Mouse (Mus musculus): ENCODE data around the gene Smarca4.

The Smarca4 gene

DNA sequence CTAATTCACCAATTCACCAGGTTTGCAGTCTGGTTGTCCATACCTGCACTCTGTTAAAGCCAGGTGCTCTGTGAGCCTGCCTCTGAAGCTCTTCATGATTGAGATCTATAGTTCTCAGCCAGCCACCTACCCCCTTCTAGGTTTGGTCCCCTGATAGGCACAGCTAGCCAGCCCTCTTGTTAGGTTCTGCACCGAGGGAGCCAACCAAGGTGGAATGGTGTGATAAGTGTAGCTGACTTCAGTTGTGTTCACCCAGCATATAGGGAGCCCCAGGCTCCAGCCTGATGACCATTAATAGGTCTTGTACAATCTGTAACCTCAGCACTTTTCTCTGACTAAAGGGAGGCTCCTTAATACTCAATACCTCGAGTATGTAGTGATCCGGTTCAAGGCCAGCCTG is 15.8 kb upstream of the Smarca4 start:
- no peak for ATAC-seq (ENCODE audit: insufficient number of reproducible peaks, low FRiP score, low TSS enrichment)

DNA sequence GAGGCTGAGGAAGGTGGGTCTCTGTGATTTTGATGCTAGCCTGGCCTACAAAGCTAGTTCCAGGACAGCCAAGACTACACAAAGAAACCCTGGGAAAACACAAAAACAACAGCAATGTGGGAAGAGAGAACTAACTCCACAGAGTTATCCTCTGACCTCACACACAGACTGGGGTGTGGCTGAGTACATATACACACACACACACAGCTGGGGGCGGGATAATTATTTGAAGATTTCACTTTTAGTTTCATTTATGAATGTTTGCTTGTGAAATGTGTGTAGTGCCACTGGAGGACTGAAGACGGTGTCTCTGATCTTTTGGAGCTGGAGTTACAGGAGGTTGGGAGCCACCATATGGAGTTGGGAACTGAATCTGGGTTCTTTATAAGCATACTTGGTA is 14.9 kb upstream of the Smarca4 start:
- ATAC-seq (ENCODE audit: insufficient number of reproducible peaks, low FRiP score, low TSS enrichment), result no peak

DNA sequence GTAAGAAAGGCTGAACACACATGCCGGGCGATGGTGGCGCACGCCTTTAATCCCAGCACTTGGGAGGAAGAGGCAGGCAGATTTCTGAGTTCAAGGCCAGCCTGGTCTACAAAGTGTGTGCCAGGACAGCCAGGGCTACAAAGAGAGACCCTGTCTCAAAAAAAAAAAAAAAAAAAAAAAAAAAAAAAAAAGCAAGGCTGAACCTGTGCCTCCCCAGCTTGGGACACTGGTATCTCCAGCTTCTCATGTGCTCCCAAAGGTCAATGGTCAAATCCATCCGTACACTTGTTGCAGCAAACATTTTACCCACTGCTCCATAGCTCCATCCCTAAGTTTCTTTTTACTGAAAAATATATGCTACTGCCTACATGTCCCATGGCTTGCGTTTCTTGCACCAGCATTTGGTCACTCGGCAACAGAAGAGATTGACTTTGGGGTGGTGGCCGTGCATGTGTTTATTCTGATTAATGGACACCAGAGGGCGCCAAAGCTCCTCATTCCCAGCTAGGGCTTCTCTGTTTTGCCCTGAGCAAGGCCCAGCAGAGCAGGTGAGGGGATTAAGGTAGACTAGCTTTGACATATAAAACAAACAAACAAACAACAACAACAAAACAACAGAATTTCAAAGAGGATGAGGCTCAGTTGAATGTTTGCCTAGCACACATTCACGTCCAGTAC is 14.1 kb upstream of the Smarca4 start:
- ATAC-seq (ENCODE audit: insufficient number of reproducible peaks, low FRiP score, low TSS enrichment), result peak; percentile 72; the same call in 1 of the 2 replicates

- ATAC-seq (ENCODE audit: insufficient number of reproducible peaks, low FRiP score, low TSS enrichment), result no peak
These were observed 11.8 kb upstream of the Smarca4 start for GRCm38 (mm10) chr9:21604119-21604518.

- ATAC-seq (ENCODE audit: insufficient number of reproducible peaks, low FRiP score, low TSS enrichment), result no peak
These were observed 10.1 kb upstream of the Smarca4 start for GRCm38 (mm10) chr9:21605865-21606264.

DNA sequence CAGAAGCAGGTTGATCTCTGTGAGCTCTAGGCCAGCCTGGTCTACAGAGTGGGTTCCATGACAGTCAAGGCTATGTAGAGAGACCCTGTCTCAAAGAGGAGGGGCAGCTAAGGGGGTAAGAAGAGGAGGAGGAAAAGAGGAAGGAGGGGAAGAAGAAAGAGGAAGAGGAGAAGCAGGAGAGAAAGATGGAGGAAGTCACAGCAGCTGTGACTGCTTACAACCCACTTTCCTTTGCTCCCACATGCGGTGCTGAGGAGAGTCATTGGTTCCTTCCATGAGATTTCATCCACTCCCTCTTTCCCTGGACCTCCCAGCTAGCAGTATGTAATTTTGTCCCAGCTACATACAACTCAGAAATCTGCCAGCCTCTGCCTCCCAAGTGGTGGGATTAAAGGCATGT is 9.3 kb upstream of the Smarca4 start:
- no peak for ATAC-seq (ENCODE audit: insufficient number of reproducible peaks, low FRiP score, low TSS enrichment)

DNA sequence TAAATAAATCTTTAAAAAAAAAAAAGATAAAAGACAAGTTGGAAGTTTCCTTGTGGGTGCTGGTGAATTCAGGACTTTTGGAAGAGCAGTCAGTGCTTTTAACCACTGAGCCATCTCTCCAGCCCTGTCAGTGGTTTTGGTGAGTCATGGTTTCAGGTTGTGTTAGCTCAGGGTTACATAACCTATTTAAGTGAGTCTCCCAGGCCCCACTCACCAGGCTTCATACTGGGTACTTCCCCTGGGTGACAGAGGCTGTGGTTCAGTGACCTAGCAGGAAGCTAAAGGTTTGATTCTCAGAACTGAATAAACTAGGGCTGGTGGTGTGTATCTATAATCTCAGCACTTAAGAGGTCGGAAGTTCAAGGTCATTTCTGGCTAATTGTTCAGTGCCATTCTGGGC is 6.1 kb upstream of the Smarca4 start:
- ATAC-seq (ENCODE audit: insufficient number of reproducible peaks, low FRiP score, low TSS enrichment), result no peak

- no peak for ATAC-seq (ENCODE audit: insufficient number of reproducible peaks, low FRiP score, low TSS enrichment)
These were observed 929 bp upstream of the Smarca4 start for GRCm38 (mm10) chr9:21614864-21615616.

- peak; percentile 60; the same call in 1 of the 2 replicates for ATAC-seq (ENCODE audit: insufficient number of reproducible peaks, low FRiP score, low TSS enrichment)
These were observed 338 bp downstream of the Smarca4 start for GRCm38 (mm10) chr9:21616232-21616781.

DNA sequence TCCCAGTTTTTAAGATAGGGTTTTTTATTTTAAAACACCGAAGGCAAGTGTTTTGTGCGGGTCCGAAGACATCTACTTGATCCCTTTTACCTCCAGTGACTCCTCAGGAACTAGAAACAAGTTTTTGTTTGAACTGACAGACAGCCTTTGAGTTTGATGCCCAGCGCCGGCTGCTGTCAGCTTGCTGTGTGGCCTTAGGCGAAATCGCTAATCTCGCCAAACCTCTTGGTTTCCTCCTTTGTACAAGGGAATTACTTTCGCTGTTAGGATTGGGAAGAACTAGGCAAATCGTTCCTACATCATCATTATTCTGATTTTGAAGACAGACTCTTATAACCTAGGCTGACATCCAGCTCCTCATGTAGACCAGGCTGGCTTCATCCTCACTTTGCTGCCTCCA is 1.1 kb downstream of the Smarca4 start:
- ATAC-seq (ENCODE audit: insufficient number of reproducible peaks, low FRiP score, low TSS enrichment), result no peak

DNA sequence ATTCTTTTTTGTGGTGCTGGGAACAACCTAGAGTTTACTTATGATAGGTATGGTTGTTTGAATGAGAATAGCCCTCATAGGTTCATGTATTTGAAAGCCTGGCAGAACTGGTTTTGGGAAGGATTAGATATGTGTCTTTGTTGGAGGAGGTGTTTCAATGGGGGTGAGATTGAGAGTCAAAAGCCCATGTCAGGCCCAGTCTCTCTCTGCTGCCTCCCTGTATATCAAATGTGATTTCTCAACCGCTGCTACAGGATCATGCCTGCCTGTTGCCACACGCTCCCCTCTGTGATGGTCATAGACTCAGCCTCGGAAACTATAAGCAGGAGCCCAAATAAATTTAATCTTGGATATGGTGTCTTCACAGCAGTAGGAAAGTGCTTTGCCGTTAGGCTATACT is 4.3 kb downstream of the Smarca4 start:
- no peak for ATAC-seq (ENCODE audit: insufficient number of reproducible peaks, low FRiP score, low TSS enrichment)

DNA sequence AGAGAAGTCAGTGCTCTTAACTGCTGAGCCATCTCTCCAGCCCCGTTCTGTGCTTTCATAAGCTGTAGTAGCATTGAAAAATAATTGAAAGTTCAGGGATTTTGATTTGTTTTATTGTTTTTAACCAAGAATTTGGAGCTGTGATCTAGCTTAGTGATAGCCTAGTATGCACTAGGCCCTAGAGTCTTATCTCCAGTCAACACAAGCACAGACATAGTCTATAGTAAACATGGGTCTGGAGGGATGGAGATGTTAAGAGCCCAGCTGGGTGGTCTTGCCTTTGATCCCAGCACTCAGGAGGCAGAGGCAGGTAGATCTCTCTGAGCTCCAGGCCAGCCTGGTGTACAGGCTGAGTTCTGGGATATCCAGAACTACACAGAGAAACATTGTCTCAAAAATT is 6.7 kb downstream of the Smarca4 start:
- ATAC-seq (ENCODE audit: insufficient number of reproducible peaks, low FRiP score, low TSS enrichment), result no peak

- ATAC-seq (ENCODE audit: insufficient number of reproducible peaks, low FRiP score, low TSS enrichment), result no peak
These were observed 9.7 kb downstream of the Smarca4 start for GRCm38 (mm10) chr9:21625342-21626339.

- no peak for ATAC-seq (ENCODE audit: insufficient number of reproducible peaks, low FRiP score, low TSS enrichment)
These were observed 10.6 kb downstream of the Smarca4 start for GRCm38 (mm10) chr9:21626571-21626970.

DNA sequence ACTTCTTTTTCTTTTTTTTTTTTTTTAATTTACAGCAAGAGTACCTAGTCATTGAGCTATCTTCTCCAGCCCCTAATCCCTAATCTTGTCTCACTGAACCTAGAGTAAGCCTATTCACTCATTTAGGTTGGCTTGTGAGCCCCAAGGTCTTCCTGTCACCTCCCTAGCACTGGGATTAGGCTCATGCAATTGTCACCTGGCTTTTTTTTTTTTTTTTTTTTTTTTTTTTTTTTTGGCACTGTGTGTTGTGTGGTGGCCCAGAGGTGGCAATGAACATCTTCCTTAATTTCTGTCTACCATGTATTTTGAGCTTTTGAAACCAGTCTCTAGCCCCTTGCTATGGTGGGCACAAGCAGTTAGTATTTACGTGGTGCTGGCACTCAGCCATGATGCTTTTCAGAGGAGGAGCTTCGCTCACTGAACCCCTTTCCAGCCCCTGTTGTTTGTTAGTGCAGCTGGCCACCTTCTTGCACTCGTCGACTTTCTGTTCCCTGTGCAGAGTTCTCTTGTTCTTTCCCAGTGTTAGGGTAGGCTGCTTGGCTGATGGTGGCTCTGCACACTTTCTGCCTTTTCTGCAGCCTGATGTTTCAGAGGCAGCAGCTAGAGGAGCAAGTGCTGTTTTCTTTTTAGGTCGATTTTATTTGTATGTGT is 11.3 kb downstream of the Smarca4 start:
- ATAC-seq (ENCODE audit: insufficient number of reproducible peaks, low FRiP score, low TSS enrichment), result no peak

- no peak for ATAC-seq (ENCODE audit: insufficient number of reproducible peaks, low FRiP score, low TSS enrichment)
These were observed 14.7 kb downstream of the Smarca4 start for GRCm38 (mm10) chr9:21630673-21631072.

DNA sequence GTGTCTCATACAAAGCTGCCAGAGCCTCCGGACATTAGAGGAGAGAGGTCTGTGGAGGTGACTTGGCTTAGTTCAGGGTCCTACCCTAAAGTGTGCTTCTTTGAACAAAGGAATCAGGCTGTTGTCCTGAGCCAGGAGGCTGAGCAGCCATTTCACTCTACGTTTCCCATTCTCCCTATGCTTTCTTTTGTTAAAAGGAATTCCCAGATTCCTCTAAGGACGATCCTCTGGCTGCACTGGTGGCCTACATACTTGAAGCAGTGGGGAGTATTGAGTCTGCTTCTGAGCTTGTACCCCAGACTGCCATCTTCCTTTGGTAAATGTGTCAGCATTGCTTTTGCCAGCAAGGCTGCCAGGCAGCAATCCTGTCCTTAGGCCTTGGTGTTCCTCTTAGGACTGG is 17.1 kb downstream of the Smarca4 start:
- no peak for ATAC-seq (ENCODE audit: insufficient number of reproducible peaks, low FRiP score, low TSS enrichment)

- ATAC-seq (ENCODE audit: insufficient number of reproducible peaks, low FRiP score, low TSS enrichment), result no peak
These were observed 19.7 kb downstream of the Smarca4 start for GRCm38 (mm10) chr9:21635639-21636038.

GRCm38 (mm10) chr9:21639031-21639430 is 23.1 kb downstream of the Smarca4 start:
- ATAC-seq (ENCODE audit: insufficient number of reproducible peaks, low FRiP score, low TSS enrichment), result peak; percentile 12; the same call in 1 of the 2 replicates

GRCm38 (mm10) chr9:21646366-21646765 is 30.4 kb downstream of the Smarca4 start:
- no peak for ATAC-seq (ENCODE audit: insufficient number of reproducible peaks, low FRiP score, low TSS enrichment)
